Mouse (Mus musculus) embryonic facial prominence, embryonic 15.5 days (tissue): ENCODE results near the gene Cyp4f39. TPM values are rescaled to one million over a fixed set of nuclear protein-coding genes. Genes with fewer than 3 reads are reported as not detected.
"Not testable (repeated sequence)": the region's sequence is repeated elsewhere in the genome, so short reads cannot be mapped to it uniquely, and the experiment has no call there.

Experiments
- ATAC-seq: fragments of 200-750 bp; cut with Nextera tagmentation; 2 replicates; pipeline ENCODE4 v1.8.0; 2017; ENCODE audit warnings: low read depth, moderate TSS enrichment; ENCODE audit not compliant: insufficient number of reproducible peaks, low FRiP score, low TSS enrichment
- H3K27ac ChIP-seq: fragments of 300-500 bp; sonication (generic); replicated peaks from 2 replicates; pipeline ENCODE4 v1.5.1; 2015; ENCODE audit warnings: mild to moderate bottlenecking, inconsistent platforms
- H3K27me3 ChIP-seq: fragments of 300-500 bp; sonication (generic); 2 replicates; pipeline ENCODE4 v1.6.1; 2015; ENCODE audit warnings: inconsistent platforms
- H3K36me3 ChIP-seq: fragments of 300-500 bp; sonication (generic); 2 replicates; pipeline ENCODE4 v1.6.1; 2015; ENCODE audit warnings: mild to moderate bottlenecking, inconsistent platforms
- H3K4me1 ChIP-seq: fragments of 300-500 bp; sonication (generic); 2 replicates; pipeline ENCODE4 v1.6.1; 2015; ENCODE audit warnings: inconsistent platforms
- H3K4me2 ChIP-seq: fragments of 300-500 bp; sonication (generic); replicated peaks from 2 replicates; pipeline ENCODE4 v1.6.1; 2015; ENCODE audit warnings: mild to moderate bottlenecking, inconsistent platforms
- H3K4me3 ChIP-seq: fragments of 300-500 bp; sonication (generic); replicated peaks from 2 replicates; pipeline ENCODE4 v1.5.1; 2015; ENCODE audit warnings: mild to moderate bottlenecking, inconsistent platforms
- H3K9ac ChIP-seq: fragments of 300-500 bp; sonication (generic); 2 replicates; pipeline ENCODE4 v1.6.1; 2015; ENCODE audit warnings: inconsistent platforms
- H3K9me3 ChIP-seq: fragments of 300-500 bp; sonication (generic); replicated peaks from 2 replicates; pipeline ENCODE4 v1.6.1; 2016; ENCODE audit warnings: inconsistent platforms
- WGBS: fragments of 180-500 bp; shearing (Covaris S2); methylation state at CpG from one replicate; pipeline ENCODE4 v1.1.7; 2015; 5-methylcytosine and 5-hydroxymethylcytosine counted together
- polyA plus RNA-seq: library from polyadenylated mRNA; unstranded; fragments of >200 nt; fragmentation: Nextera tagmentation; extraction: Ambion mirVana; gene quantifications from 2 replicates; pipeline ENCODE4 v1.2.1, GENCODE M21; 2015

The Cyp4f39 gene
- polyA plus RNA-seq, 1 experiment from 2014 or later, result 27.6 TPM

DNA sequence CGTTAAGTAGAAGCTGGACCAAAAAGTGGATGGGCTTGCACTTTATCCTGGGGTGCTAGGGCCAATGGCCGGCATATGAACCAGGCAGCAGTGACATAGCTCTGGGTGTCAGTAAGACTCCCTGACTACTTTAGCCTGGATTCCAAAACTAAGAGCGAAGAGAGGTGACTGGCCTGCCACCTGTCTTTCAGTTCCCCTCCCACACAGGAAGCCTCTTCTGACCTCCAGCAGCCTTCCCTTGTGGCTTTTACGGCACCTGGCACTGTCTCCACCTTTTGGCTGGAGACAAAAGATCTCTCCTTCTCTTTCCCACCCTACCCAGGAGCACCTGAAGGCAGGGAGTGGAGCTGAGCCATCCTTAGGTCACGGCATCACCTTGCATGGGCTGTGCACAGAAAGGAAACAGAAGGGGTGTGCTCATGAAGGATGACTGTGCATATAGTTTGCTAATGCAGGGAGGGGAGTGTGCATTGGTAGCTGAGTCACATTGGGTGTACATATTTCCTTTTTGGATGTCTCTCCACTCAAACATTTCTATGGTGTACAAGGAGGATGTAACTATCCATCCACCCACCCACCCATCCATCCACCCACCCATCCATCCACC lies 22.5 kb downstream of the Cyp4f39 start:
- ATAC-seq, result no peak
- Histone ChIP-seq H3K36me3 (no peaks in the 10 kb centered on the region), H3K4me3 (no peak overlapping the region), H3K4me1 (no peaks in the 10 kb centered on the region), H3K27ac (no peak overlapping the region), H3K9me3 (no peaks in the 10 kb centered on the region), H3K4me2 (no peak overlapping the region), H3K27me3 (no peaks in the 10 kb centered on the region), H3K9ac (no peak overlapping the region)
- 85% methylated on average over 5 of the region's 5 CpGs for WGBS

DNA sequence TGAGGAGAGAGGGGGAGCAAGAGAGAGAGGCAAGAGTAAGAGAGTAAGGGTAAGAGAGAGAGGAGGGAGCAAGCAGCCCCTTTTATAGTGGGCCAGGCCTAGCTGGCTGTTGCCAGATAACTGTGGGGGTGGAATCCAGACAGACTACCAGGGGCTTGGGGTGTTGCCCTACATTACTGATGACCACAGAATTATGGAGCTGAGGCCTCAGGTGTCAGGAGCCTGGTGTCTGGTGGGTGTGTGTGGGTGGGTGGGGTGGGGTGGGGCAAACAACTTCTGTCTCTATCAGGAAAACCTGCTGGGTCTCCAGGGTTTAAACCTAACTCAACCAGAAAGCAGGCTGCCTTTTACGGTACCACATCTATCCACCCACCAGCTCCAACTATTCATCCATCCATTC lies 24.7 kb downstream of the Cyp4f39 start:
- H3K4me2 ChIP-seq, result no peak overlapping the region
- WGBS, result 76% methylated on average over 1 of the region's 1 CpGs
- no peak overlapping the region for H3K9ac ChIP-seq
- ATAC-seq, result no peak
- H3K4me3 ChIP-seq, result no peak overlapping the region
- peaks cover 5% of the 10 kb centered on the region; the same call in 1 of the 2 replicates for H3K27me3 ChIP-seq
- no peak overlapping the region for H3K27ac ChIP-seq
- no peaks in the 10 kb centered on the region for H3K4me1 ChIP-seq
- no peaks in the 10 kb centered on the region for H3K9me3 ChIP-seq
- no peaks in the 10 kb centered on the region for H3K36me3 ChIP-seq

DNA sequence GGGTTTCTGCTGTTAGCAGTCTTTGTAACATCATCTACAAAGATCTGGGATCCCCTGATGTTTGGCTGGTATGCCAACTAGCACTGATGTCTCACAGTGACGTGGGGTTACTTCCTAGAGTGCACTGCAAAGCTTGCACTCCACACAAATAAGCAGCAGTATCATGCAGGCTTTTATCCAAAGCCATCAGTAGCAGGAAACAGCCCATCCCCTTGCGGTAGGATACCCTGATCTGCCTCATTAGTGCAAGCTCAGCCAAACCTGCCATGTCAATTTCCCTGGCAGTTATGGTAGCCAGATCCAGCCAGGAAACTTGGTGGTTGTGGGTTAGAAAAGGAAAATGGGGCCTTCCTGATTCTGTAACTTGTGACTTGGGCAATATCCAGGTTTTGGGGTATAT lies 26.2 kb downstream of the Cyp4f39 start:
- no peak overlapping the region for H3K4me2 ChIP-seq
- no peaks in the 10 kb centered on the region for H3K4me1 ChIP-seq
- no peak overlapping the region for H3K4me3 ChIP-seq
- no peak for ATAC-seq
- H3K27me3 ChIP-seq, result peaks cover 9% of the 10 kb centered on the region
- 49% methylated on average over 2 of the region's 2 CpGs for WGBS
- H3K9me3 ChIP-seq, result no peaks in the 10 kb centered on the region
- no peak overlapping the region for H3K27ac ChIP-seq
- no peak overlapping the region for H3K9ac ChIP-seq
- H3K36me3 ChIP-seq, result no peaks in the 10 kb centered on the region

DNA sequence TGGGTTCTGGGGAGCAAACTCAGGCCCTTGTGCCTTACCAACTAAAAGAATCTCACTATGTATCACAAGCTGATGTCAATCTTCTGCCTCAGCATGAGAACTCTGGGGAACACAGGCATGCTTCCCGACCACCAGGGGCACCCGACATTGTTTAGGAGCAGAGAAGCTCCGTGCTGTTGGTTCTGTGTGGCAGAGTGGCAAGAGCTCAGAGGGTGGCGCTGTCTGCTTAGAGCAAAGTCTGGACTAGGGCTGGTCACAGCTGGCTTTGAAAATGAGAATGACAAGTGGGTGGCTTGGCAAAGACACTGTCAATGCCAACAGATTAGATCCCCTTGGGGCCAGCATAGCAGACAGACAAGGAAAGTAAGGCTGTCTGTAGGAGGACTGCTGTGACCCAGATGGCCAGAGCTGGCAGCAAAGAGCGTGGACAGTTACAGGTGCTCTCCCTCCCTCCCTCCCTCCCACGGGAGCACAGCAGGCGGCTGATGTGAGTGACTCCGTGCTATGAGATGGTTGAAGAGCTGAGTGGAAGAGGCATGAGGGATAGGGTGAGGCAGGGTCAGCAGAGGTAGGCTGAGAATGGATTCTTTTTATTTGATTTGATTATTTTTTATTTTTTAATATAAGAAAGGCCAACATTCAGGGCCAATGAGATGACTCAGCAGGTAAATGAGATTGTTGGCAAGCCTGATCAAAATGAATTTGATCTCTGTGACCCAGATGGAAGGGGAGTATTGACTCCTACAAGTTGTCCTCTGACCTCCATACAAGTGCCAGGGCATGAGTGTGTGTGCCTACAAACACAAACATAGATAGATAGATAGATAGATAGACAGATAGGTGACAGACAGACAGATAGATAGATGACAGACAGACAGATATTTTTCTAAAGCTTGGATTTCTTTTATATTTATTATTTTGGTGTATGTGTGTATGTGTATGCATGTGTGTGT lies 27.3 kb downstream of the Cyp4f39 start:
- Histone ChIP-seq H3K9me3 (no peaks in the 10 kb centered on the region), H3K4me3 (no peak overlapping the region), H3K27ac (no peak overlapping the region), H3K36me3 (no peaks in the 10 kb centered on the region), H3K27me3 (peaks cover 13% of the 10 kb centered on the region), H3K4me1 (no peaks in the 10 kb centered on the region), H3K4me2 (no peak overlapping the region), H3K9ac (no peak overlapping the region)
- no peak for ATAC-seq
- WGBS, result 12% methylated on average over 8 of the region's 8 CpGs

DNA sequence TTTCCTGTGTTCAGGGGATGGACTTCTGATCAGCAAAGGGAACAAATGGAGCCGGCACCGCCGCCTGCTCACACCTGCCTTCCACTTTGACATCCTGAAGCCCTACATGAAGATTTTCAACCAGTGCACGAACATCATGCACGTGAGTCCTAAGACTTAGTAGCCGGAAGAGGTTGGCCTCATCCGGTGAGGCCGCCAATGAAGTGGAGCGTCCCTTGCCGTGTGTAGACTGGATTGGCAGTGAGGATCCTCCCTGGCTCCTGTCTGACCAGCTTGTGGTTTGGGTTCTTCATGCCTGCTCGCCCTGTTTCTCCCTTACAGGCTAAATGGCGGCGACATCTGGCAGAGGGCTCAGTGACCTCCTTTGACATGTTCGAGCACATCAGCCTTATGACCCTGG lies 29.2 kb downstream of the Cyp4f39 start:
- Histone ChIP-seq H3K4me1 (no peaks in the 10 kb centered on the region), H3K9ac (no peak overlapping the region), H3K4me2 (no peak overlapping the region), H3K36me3 (no peaks in the 10 kb centered on the region), H3K27me3 (peaks cover 13% of the 10 kb centered on the region), H3K9me3 (no peaks in the 10 kb centered on the region), H3K27ac (no peak overlapping the region), H3K4me3 (no peak overlapping the region)
- no peak for ATAC-seq
- WGBS, result 78% methylated on average over 14 of the region's 14 CpGs

DNA sequence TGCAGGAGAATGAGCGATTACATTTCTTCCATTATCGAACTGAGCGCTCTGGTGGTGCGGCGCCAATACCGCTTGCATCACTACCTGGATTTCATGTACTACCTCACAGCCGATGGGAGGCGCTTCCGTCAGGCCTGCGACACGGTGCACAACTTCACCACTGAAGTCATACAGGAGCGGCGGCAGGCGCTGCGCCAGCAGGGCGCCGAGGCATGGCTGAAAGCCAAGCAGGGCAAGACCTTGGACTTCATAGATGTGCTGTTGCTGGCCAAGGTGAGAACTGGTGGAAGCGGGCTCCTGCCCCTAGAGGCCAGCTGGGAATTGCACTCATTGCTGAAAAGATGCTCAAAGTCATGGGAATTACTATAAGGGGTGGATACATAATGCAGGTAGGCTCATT lies 30.7 kb downstream of the Cyp4f39 start:
- no peak for ATAC-seq
- no peak overlapping the region for H3K27ac ChIP-seq
- no peaks in the 10 kb centered on the region for H3K4me1 ChIP-seq
- WGBS, result 17% methylated on average over 18 of the region's 18 CpGs
- no peaks in the 10 kb centered on the region for H3K9me3 ChIP-seq
- peak overlapping the region; percentile 19; the same call in 1 of the 2 replicates for H3K4me3 ChIP-seq
- no peak overlapping the region for H3K9ac ChIP-seq
- peak overlapping the region; percentile 43 for H3K4me2 ChIP-seq
- peaks cover 13% of the 10 kb centered on the region for H3K27me3 ChIP-seq
- no peaks in the 10 kb centered on the region for H3K36me3 ChIP-seq

DNA sequence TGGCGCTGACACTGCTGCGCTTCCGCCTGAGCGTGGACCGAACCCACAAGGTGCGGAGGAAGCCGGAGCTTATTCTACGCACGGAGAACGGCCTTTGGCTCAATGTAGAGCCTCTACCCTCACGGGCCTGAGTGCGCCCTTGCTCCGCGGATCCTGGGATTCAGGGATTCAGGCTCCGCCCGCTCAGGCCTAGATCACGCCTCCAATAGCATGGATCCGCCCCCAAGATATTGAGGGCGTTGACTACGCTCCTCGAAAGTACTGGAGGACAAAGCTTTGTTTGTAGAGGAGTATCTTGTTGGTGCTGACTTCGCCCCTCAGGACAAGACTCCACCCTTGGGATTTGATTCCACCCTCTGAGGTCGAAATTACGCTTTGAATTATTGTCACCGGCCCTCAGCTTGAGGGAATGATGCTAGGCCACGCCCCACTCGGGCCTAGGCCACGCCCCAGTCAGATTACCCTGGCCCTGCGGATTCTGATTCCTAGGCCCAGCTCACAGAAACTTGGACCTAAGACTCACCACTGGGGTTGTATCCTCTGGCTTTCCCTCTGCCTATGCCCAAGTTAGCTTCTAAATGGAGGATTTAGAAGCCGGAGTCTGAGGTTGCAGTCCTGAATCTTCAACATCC lies 39.9 kb downstream of the Cyp4f39 start:
- WGBS, result 11% methylated on average over 30 of the region's 30 CpGs
- peak overlapping the region; percentile 41 for H3K4me3 ChIP-seq
- H3K36me3 ChIP-seq, result no peaks in the 10 kb centered on the region
- H3K4me1 ChIP-seq, result peaks cover 10% of the 10 kb centered on the region
- peak overlapping the region; percentile 59 for H3K4me2 ChIP-seq
- H3K9ac ChIP-seq, result no peak overlapping the region
- H3K27me3 ChIP-seq, result 0 out of 2 replicates have a peak, but pooled peaks cover 2% of the 10 kb centered on the region
- H3K9me3 ChIP-seq, result no peaks in the 10 kb centered on the region
- peak; percentile 54; the same call in 1 of the 2 replicates for ATAC-seq
- H3K27ac ChIP-seq, result no peak overlapping the region

DNA sequence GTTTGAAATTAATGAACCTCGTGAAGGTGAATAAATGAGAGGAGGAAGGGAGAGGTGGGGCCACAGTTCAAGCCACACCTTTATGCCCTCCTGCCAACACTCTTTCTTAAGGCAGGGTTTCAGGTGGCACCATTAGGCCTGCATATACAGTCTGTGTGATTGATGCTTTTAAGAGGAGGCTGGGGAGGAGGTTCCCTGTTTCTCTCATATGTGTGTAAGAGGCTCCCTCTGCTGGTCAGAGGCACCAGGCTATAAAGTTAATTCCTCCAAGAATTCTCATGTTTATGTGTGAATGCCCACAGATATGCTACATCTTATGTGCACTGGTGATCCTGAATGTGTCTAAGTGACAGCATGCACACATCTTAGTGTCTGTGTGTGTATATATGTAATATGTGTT lies 42.1 kb downstream of the Cyp4f39 start:
- ATAC-seq, result 0 out of 2 replicates have a peak, but pooled peaks have one; percentile 72
- 54% methylated on average over 1 of the region's 1 CpGs for WGBS

DNA sequence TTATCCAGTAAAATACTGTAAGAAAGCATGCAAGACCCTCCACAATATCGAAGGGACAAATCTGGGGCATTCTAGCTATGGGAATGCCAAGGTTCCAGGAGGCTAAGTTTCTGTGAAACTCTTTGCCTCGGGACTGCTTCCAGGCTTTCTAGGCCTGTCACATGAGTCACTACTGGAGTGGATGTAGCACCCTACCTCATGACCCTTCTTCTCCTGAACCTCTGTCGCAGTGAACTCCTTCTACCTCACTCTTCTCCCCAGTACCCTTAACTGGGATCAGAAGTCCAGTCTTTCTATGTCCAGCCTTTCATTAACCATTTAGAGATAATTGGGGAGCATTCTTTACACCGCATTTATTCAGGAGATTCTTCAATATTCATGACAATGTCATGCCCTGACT lies 48.0 kb downstream of the Cyp4f39 start:
- not testable (repeated sequence) for ATAC-seq

More for the DNA sequence above, 42.1 kb downstream of the Cyp4f39 start:
- Histone ChIP-seq H3K9me3 (no peaks in the 10 kb centered on the region), H3K27ac (no peak overlapping the region), H3K4me3 (no peak overlapping the region), H3K36me3 (no peaks in the 10 kb centered on the region), H3K27me3 (0 out of 2 replicates have a peak, but pooled peaks cover 1% of the 10 kb centered on the region), H3K4me1 (peaks cover 10% of the 10 kb centered on the region), H3K4me2 (no peak overlapping the region), H3K9ac (no peak overlapping the region)

DNA sequence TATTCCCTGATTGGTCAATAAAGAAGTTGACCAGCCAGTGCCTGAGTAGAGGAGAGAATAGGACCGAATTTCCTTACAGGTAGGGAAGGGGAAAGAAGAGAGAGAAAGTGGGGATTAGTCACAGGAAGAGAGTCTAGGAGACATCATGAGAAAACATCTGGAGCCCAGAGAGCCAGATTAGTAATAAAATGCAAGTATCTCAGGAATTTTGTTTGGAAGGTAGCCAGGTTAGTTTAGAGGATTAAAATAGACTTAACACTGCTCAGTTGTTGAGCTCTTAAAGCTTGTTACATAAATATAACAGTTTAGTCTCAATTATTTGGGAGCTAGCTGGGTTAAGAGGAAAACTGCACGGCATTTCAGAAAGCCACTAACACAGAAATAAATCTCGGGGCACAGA lies 48.5 kb downstream of the Cyp4f39 start:
- H3K4me2 ChIP-seq, result no peak overlapping the region
- no peaks in the 10 kb centered on the region for H3K36me3 ChIP-seq
- H3K27me3 ChIP-seq, result no peaks in the 10 kb centered on the region
- H3K9me3 ChIP-seq, result no peaks in the 10 kb centered on the region
- ATAC-seq, result no peak
- no peak overlapping the region for H3K9ac ChIP-seq
- peaks cover 5% of the 10 kb centered on the region; the same call in 1 of the 2 replicates for H3K4me1 ChIP-seq
- no peak overlapping the region for H3K27ac ChIP-seq
- H3K4me3 ChIP-seq, result no peak overlapping the region
- 52% methylated on average over 3 of the region's 3 CpGs for WGBS

More for the DNA sequence above, 48.0 kb downstream of the Cyp4f39 start:
- not testable (repeated sequence) for H3K4me1 ChIP-seq, H3K27me3 ChIP-seq, H3K4me3 ChIP-seq, H3K27ac ChIP-seq, H3K9ac ChIP-seq, H3K9me3 ChIP-seq, H3K36me3 ChIP-seq, H3K4me2 ChIP-seq
- WGBS, result 78% methylated on average over 4 of the region's 4 CpGs

DNA sequence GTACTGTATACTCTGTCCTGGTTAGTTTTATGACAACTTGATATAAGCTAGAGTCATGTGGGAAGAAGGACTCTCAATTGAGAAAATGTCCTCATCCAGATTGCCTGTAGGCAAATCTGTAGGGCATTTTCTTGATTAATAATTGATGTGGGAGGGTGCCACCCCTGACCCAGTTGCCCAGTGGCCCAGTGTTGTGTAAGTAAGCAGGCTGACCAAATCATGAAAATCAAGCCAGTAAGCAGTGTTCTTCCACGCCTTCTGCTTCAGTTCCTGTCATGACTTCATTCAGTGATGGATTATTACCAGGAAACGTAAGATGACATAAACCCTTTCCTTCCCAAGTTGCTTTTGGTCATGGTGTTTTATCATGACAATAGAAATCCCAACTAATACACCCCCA lies 50.6 kb downstream of the Cyp4f39 start:
- Histone ChIP-seq H3K27me3 (no peaks in the 10 kb centered on the region), H3K9ac (no peak overlapping the region), H3K4me2 (no peak overlapping the region), H3K4me1 (peaks cover 13% of the 10 kb centered on the region), H3K9me3 (no peaks in the 10 kb centered on the region), H3K36me3 (no peaks in the 10 kb centered on the region), H3K4me3 (no peak overlapping the region), H3K27ac (no peak overlapping the region)
- ATAC-seq, result no peak
- WGBS, result 71% methylated on average over 2 of the region's 2 CpGs
